Mouse (Mus musculus): ENCODE measurements around the gene Stat4.

Gene Stat4

GRCm38 (mm10) chr1:51986848-51987247 lies at the start of gene Stat4:
Gene Stat4, plus strand, starts transcription at chr1:51987148.
- in situ Hi-C loops (cut with MseI, MboI), result no loop called here

- in situ Hi-C loops (cut with MseI, MboI), result no loop called here
Measured at GRCm38 (mm10) chr1:51938357-51938756, 48.6 kb upstream of the Stat4 start.

- in situ Hi-C loops (cut with MseI, MboI), result no loop called here
Measured at GRCm38 (mm10) chr1:51944755-51945154, 42.2 kb upstream of the Stat4 start.

- in situ Hi-C loops (cut with MseI, MboI), result no loop called here
Measured at GRCm38 (mm10) chr1:51947116-51947515, 39.8 kb upstream of the Stat4 start.

GRCm38 (mm10) chr1:51964647-51965046 lies 22.3 kb upstream of the Stat4 start:
- in situ Hi-C loops (cut with MseI, MboI), result no loop called here

- in situ Hi-C loops (cut with MseI, MboI), result no loop called here
Measured at GRCm38 (mm10) chr1:51968994-51969393, 18.0 kb upstream of the Stat4 start.

GRCm38 (mm10) chr1:51970182-51970581 lies 16.8 kb upstream of the Stat4 start:
- in situ Hi-C loops (cut with MseI, MboI), result no loop called here

GRCm38 (mm10) chr1:51975589-51975988 lies 11.4 kb upstream of the Stat4 start:
- in situ Hi-C loops (cut with MseI, MboI), result no loop called here

GRCm38 (mm10) chr1:51979048-51979447 lies 7.9 kb upstream of the Stat4 start:
- in situ Hi-C loops (cut with MseI, MboI), result no loop called here

GRCm38 (mm10) chr1:51991983-51992609 lies 5.1 kb downstream of the Stat4 start:
- in situ Hi-C loops (cut with MseI, MboI), result no loop called here

- in situ Hi-C loops (cut with MseI, MboI), result no loop called here
Measured at GRCm38 (mm10) chr1:51996056-51996455, 9.1 kb downstream of the Stat4 start.

GRCm38 (mm10) chr1:51996751-51997659 lies 10.1 kb downstream of the Stat4 start:
- in situ Hi-C loops (cut with MseI, MboI), result no loop called here

GRCm38 (mm10) chr1:51998542-51998941 lies 11.6 kb downstream of the Stat4 start:
- in situ Hi-C loops (cut with MseI, MboI), result no loop called here

GRCm38 (mm10) chr1:52004096-52004495 lies 17.1 kb downstream of the Stat4 start:
- in situ Hi-C loops (cut with MseI, MboI), result loop anchor here in 1 of 2 experiments (5.0 kb wide), 1 partner anchor 88 kb away; no protein-coding TSS in a partner anchor

GRCm38 (mm10) chr1:52008443-52008842 lies 21.5 kb downstream of the Stat4 start:
- in situ Hi-C loops (cut with MseI, MboI), result loop anchor here in 1 of 2 experiments (5.0 kb wide), 1 partner anchor 79 kb away; no protein-coding TSS in a partner anchor

GRCm38 (mm10) chr1:52008947-52009346 lies 22.0 kb downstream of the Stat4 start:
- in situ Hi-C loops (cut with MseI, MboI), result loop anchor here in 1 of 2 experiments (5.0 kb wide), 1 partner anchor 78 kb away; no protein-coding TSS in a partner anchor

- in situ Hi-C loops (cut with MseI, MboI), result no loop called here
Measured at GRCm38 (mm10) chr1:52010741-52011140, 23.8 kb downstream of the Stat4 start.

GRCm38 (mm10) chr1:52011227-52011626 lies 24.3 kb downstream of the Stat4 start:
- in situ Hi-C loops (cut with MseI, MboI), result no loop called here

- in situ Hi-C loops (cut with MseI, MboI), result no loop called here
Measured at GRCm38 (mm10) chr1:52012231-52012630, 25.3 kb downstream of the Stat4 start.

- in situ Hi-C loops (cut with MseI, MboI), result no loop called here
Measured at GRCm38 (mm10) chr1:52012757-52013156, 25.8 kb downstream of the Stat4 start.

GRCm38 (mm10) chr1:52019621-52020020 lies 32.7 kb downstream of the Stat4 start:
- in situ Hi-C loops (cut with MseI, MboI), result no loop called here

- in situ Hi-C loops (cut with MseI, MboI), result no loop called here
Measured at GRCm38 (mm10) chr1:52021936-52022725, 35.2 kb downstream of the Stat4 start.

Data from mouse trophoblast stem cell (cell line).